Mouse (Mus musculus) heart, embryonic 12.5 days (tissue): ENCODE measurements at regions not wholly inside any gene's neighbourhood (a gene's known extent, or its start where the extent isn't known, plus 50 kb on each side); places are given as distances from the start of the nearest gene placed in this dataset.

Experiments used
- ATAC-seq: fragments of 200-750 bp; cut with Nextera tagmentation; 2 replicates; pipeline ENCODE4 v1.8.0; 2017; ENCODE audit warnings: moderate TSS enrichment, moderate library complexity; ENCODE audit not compliant: insufficient number of reproducible peaks, low FRiP score
- H3K27ac ChIP-seq: fragments of 300-500 bp; sonication (generic); 2 replicates; pipeline ENCODE4 v1.5.1; 2016; ENCODE audit warnings: mild to moderate bottlenecking, moderate library complexity; ENCODE audit not compliant: poor library complexity, severe bottlenecking
- H3K27me3 ChIP-seq: fragments of 300-500 bp; sonication (generic); replicated peaks from 2 replicates; pipeline ENCODE4 v1.6.1; 2016; ENCODE audit warnings: mild to moderate bottlenecking, moderate library complexity
- H3K36me3 ChIP-seq: fragments of 300-500 bp; sonication (generic); 2 replicates; pipeline ENCODE4 v1.6.1; 2016; ENCODE audit warnings: mild to moderate bottlenecking, moderate library complexity
- H3K4me1 ChIP-seq: fragments of 300-500 bp; sonication (generic); replicated peaks from 2 replicates; pipeline ENCODE4 v1.6.1; 2016; ENCODE audit warnings: mild to moderate bottlenecking
- H3K4me2 ChIP-seq: fragments of 300-500 bp; sonication (generic); 2 replicates; pipeline ENCODE4 v1.6.1; 2016; ENCODE audit warnings: mild to moderate bottlenecking, moderate library complexity
- H3K4me3 ChIP-seq: fragments of 300-500 bp; sonication (generic); 2 replicates; pipeline ENCODE4 v1.5.1; 2016; ENCODE audit warnings: mild to moderate bottlenecking
- H3K9ac ChIP-seq: fragments of 300-500 bp; sonication (generic); 2 replicates; pipeline ENCODE4 v1.6.1; 2016; ENCODE audit warnings: mild to moderate bottlenecking, moderate library complexity
- H3K9me3 ChIP-seq: fragments of 300-500 bp; sonication (generic); replicated peaks from 2 replicates; pipeline ENCODE4 v1.6.1; 2016; ENCODE audit warnings: mild to moderate bottlenecking, moderate library complexity
- WGBS: fragments of 180-500 bp; shearing (Covaris S2); methylation state at CpG from one replicate; pipeline ENCODE4 v1.1.7; 2016; 5-methylcytosine and 5-hydroxymethylcytosine counted together

- Histone ChIP-seq H3K9me3 (no peaks in the 10 kb centered on the region), H3K27me3 (no peaks in the 10 kb centered on the region), H3K27ac (no peak overlapping the region), H3K36me3 (no peaks in the 10 kb centered on the region), H3K4me1 (peaks cover 50% of the 10 kb centered on the region), H3K9ac (no peak overlapping the region), H3K4me3 (no peak overlapping the region), H3K4me2 (no peak overlapping the region)
- ATAC-seq: no peak
- WGBS: 81% methylated on average over 6 of the region's 6 CpGs
Measured at GRCm38 (mm10) chr14:24867816-24868215, 380.9 kb downstream of the Rps24 start.

DNA sequence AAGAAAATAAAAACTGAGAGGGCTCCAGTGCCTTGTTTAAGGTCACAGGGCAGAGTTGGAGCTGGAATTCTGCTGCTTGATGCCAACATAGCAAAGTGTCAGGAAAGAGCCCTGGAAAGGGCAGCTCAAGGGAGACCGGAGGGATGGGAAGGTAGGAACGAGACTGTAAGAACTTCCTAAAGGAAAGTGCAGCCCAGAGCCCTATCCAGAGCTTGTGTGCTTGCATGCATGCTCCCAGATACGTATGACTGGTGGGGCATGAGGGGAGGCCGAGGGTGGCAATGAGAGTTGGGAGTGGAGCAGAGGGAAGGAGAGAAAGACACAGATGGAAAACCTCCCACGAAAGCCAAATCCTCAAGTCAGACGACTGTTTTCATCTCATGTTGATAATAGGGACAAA is 381.8 kb downstream of the Rps24 start:
- Histone ChIP-seq H3K9me3 (no peaks in the 10 kb centered on the region), H3K4me1 (peaks cover 46% of the 10 kb centered on the region), H3K36me3 (no peaks in the 10 kb centered on the region), H3K4me2 (no peak overlapping the region), H3K27me3 (no peaks in the 10 kb centered on the region), H3K9ac (no peak overlapping the region), H3K4me3 (no peak overlapping the region), H3K27ac (no peak overlapping the region)
- no peak for ATAC-seq
- 59% methylated on average over 6 of the region's 6 CpGs for WGBS

GRCm38 (mm10) chr14:24870246-24870645 is 383.3 kb downstream of the Rps24 start:
- H3K27me3 ChIP-seq: no peaks in the 10 kb centered on the region
- no peak for ATAC-seq
- no peaks in the 10 kb centered on the region for H3K36me3 ChIP-seq
- H3K9ac ChIP-seq: no peak overlapping the region
- peaks cover 35% of the 10 kb centered on the region for H3K4me1 ChIP-seq
- H3K9me3 ChIP-seq: no peaks in the 10 kb centered on the region
- no peak overlapping the region for H3K27ac ChIP-seq
- 85% methylated on average over 3 of the region's 3 CpGs for WGBS
- no peak overlapping the region for H3K4me2 ChIP-seq
- no peak overlapping the region for H3K4me3 ChIP-seq

DNA sequence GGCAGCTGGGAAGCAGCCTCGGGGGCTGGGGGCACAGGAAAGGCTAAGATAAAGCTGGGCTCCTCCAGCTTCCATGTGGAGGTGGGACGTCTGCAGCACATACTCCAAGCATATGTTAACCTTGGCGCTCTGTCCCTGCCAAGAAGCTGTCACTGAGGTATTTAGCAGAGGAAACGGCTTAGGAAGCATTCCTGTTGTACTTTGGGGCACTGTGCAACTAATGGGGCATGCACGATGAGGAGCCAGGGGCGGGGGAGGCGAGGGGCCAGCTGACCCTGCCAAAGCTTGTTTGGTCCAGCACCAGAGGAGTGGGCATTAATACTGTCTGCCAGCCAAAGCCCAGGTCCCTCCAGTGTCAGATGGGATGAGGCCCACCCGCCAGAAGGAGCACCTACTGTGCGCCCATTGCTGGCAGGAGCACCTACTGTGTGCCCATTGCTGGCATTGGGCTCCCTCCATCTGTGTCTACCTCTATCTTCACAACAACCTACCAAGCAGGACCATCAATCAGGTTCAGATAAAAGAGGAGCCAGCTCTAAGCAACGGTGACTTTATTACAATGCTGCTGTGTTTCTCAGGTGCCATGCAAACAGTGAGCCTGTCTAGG is 384.6 kb downstream of the Rps24 start:
- Histone ChIP-seq H3K9ac (no peak overlapping the region), H3K4me2 (no peak overlapping the region), H3K9me3 (no peaks in the 10 kb centered on the region), H3K4me1 (peaks cover 22% of the 10 kb centered on the region), H3K4me3 (no peak overlapping the region), H3K27me3 (no peaks in the 10 kb centered on the region), H3K27ac (peak overlapping the region; percentile 41), H3K36me3 (no peaks in the 10 kb centered on the region)
- 43% methylated on average over 10 of the region's 10 CpGs for WGBS
- ATAC-seq: peak; percentile 68

GRCm38 (mm10) chr14:24872931-24873330 is 386.0 kb downstream of the Rps24 start:
- ATAC-seq: no peak
- H3K27me3 ChIP-seq: no peaks in the 10 kb centered on the region
- H3K4me2 ChIP-seq: no peak overlapping the region
- H3K4me3 ChIP-seq: no peak overlapping the region
- whole genome bisulfite sequencing: 33% methylated on average over 3 of the region's 3 CpGs
- peaks cover 19% of the 10 kb centered on the region for H3K4me1 ChIP-seq
- H3K9me3 ChIP-seq: no peaks in the 10 kb centered on the region
- H3K27ac ChIP-seq: no peak overlapping the region
- H3K36me3 ChIP-seq: no peaks in the 10 kb centered on the region
- no peak overlapping the region for H3K9ac ChIP-seq

GRCm38 (mm10) chr14:24873406-24873805 is 386.5 kb downstream of the Rps24 start:
- no peaks in the 10 kb centered on the region for H3K9me3 ChIP-seq
- 90% methylated on average over 3 of the region's 3 CpGs for WGBS
- no peak overlapping the region for H3K9ac ChIP-seq
- H3K36me3 ChIP-seq: no peaks in the 10 kb centered on the region
- H3K27ac ChIP-seq: no peak overlapping the region
- ATAC-seq: no peak
- H3K4me1 ChIP-seq: peaks cover 19% of the 10 kb centered on the region
- H3K27me3 ChIP-seq: no peaks in the 10 kb centered on the region
- no peak overlapping the region for H3K4me2 ChIP-seq
- no peak overlapping the region for H3K4me3 ChIP-seq

- no peak overlapping the region for H3K9ac ChIP-seq
- no peak overlapping the region for H3K27ac ChIP-seq
- H3K4me2 ChIP-seq: no peak overlapping the region
- no peak overlapping the region for H3K4me3 ChIP-seq
- no peak for ATAC-seq
- H3K36me3 ChIP-seq: no peaks in the 10 kb centered on the region
- H3K9me3 ChIP-seq: no peaks in the 10 kb centered on the region
- H3K27me3 ChIP-seq: no peaks in the 10 kb centered on the region
- WGBS: 65% methylated on average over 12 of the region's 12 CpGs
- H3K4me1 ChIP-seq: peaks cover 21% of the 10 kb centered on the region
Measured at GRCm38 (mm10) chr14:24874426-24875155, 387.7 kb downstream of the Rps24 start.

- Histone ChIP-seq H3K9ac (no peak overlapping the region), H3K27me3 (no peaks in the 10 kb centered on the region), H3K4me2 (no peak overlapping the region), H3K27ac (no peak overlapping the region), H3K36me3 (no peaks in the 10 kb centered on the region), H3K4me3 (no peak overlapping the region), H3K9me3 (no peaks in the 10 kb centered on the region), H3K4me1 (peaks cover 21% of the 10 kb centered on the region)
- ATAC-seq: no peak
- WGBS: 69% methylated on average over 8 of the region's 8 CpGs
Measured at GRCm38 (mm10) chr14:24875156-24875545, 388.2 kb downstream of the Rps24 start.

DNA sequence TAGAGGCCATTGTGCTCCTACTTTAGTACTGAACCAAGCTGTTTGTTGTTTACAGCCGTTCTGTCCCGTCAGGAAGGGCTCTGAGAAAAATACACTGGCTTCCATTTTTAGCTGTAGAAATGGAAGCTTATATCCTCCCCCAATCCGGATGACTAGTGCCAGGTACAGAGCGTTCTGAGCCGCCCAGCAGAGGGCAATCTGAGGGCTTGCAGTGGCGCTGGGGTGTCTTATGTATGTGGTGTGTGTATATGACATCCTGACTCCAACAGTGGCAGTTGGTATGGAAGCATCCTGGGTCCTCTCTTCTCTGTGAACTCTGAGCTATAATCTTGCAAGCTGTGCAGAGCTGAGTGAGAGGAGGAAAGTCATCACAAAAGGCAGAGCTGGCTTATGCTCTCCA is 389.0 kb downstream of the Rps24 start:
- Histone ChIP-seq H3K4me1 (peaks cover 17% of the 10 kb centered on the region), H3K4me2 (no peak overlapping the region), H3K9ac (no peak overlapping the region), H3K4me3 (no peak overlapping the region), H3K27ac (no peak overlapping the region), H3K36me3 (no peaks in the 10 kb centered on the region), H3K9me3 (no peaks in the 10 kb centered on the region), H3K27me3 (no peaks in the 10 kb centered on the region)
- ATAC-seq: no peak
- WGBS: 60% methylated on average over 6 of the region's 6 CpGs

DNA sequence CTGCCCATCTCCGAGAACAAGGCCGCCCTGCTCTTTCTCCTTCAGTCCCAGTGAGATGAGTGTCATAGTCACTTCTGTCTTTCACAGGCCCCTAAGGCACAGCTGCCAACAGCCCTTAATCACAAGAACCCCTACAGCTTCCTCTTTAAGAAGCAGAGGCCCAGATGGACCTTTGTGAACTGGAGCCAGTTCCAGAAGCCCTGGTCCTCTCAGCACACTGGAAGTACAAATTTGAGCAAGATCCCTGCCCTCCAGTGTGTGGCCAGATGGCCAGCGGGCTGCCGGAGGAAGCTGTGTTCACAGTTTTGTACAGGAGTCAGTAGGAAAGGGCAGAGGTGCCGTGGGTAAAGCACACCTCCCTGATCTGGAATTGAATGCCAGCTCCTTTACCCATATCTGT is 389.6 kb downstream of the Rps24 start:
- no peaks in the 10 kb centered on the region for H3K9me3 ChIP-seq
- ATAC-seq: no peak
- H3K9ac ChIP-seq: no peak overlapping the region
- H3K27ac ChIP-seq: no peak overlapping the region
- H3K4me3 ChIP-seq: no peak overlapping the region
- H3K4me2 ChIP-seq: no peak overlapping the region
- 78% methylated on average over 5 of the region's 5 CpGs for WGBS
- H3K27me3 ChIP-seq: no peaks in the 10 kb centered on the region
- H3K4me1 ChIP-seq: peaks cover 12% of the 10 kb centered on the region
- H3K36me3 ChIP-seq: no peaks in the 10 kb centered on the region

DNA sequence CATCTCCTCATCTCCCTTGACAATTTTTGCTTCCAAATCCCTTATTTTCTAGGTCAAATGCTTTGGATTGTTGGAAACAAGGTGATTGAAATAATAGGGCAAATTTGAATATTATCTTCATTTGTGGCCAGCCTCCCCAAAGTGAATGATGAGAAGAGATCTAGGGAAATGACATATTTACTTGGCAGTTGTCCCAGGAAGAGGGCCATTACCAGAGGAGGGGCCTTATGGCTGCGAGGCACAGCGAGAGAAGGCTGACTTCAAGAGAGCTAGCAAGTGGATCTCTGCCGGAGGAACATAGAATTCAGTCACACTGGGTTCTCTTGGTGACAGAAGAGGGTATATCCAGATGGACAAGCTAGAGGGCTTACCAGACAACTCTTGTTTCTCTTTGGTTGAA is 390.9 kb downstream of the Rps24 start:
- ATAC-seq: no peak
- no peaks in the 10 kb centered on the region for H3K27me3 ChIP-seq
- H3K4me3 ChIP-seq: no peak overlapping the region
- H3K27ac ChIP-seq: no peak overlapping the region
- 65% methylated on average over 3 of the region's 3 CpGs for WGBS
- H3K9me3 ChIP-seq: no peaks in the 10 kb centered on the region
- H3K9ac ChIP-seq: no peak overlapping the region
- H3K4me1 ChIP-seq: peaks cover 3% of the 10 kb centered on the region; the same call in 1 of the 2 replicates
- no peaks in the 10 kb centered on the region for H3K36me3 ChIP-seq
- no peak overlapping the region for H3K4me2 ChIP-seq

DNA sequence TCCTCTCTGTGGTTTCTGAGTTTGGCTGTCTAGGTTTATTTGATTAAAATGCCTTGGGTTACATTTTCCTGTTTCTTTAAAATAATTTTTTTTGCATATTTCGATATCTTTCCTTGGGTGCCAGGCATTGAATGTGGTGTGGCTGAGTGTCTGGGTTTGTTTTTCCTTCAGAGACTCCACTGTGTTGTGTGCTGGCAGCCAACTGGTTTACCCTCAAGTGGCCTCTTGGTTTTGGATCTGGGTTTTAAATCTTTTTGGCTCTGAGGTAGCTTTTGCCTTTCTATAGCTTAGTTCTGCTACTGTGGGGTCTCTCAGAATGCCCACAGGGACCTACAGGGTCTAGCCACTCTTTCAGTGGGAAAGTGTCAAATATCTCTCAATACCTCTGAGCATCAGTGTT is 399.2 kb downstream of the Rps24 start:
- no peaks in the 10 kb centered on the region for H3K36me3 ChIP-seq
- no peak overlapping the region for H3K27ac ChIP-seq
- H3K9me3 ChIP-seq: 0 out of 2 replicates have a peak, but pooled peaks cover 2% of the 10 kb centered on the region
- H3K4me1 ChIP-seq: no peaks in the 10 kb centered on the region
- no peak for ATAC-seq
- whole genome bisulfite sequencing: 70% methylated on average over 1 of the region's 1 CpGs
- H3K4me3 ChIP-seq: no peak overlapping the region
- H3K9ac ChIP-seq: no peak overlapping the region
- H3K27me3 ChIP-seq: no peaks in the 10 kb centered on the region
- H3K4me2 ChIP-seq: no peak overlapping the region
